In the genomic region with DNA sequence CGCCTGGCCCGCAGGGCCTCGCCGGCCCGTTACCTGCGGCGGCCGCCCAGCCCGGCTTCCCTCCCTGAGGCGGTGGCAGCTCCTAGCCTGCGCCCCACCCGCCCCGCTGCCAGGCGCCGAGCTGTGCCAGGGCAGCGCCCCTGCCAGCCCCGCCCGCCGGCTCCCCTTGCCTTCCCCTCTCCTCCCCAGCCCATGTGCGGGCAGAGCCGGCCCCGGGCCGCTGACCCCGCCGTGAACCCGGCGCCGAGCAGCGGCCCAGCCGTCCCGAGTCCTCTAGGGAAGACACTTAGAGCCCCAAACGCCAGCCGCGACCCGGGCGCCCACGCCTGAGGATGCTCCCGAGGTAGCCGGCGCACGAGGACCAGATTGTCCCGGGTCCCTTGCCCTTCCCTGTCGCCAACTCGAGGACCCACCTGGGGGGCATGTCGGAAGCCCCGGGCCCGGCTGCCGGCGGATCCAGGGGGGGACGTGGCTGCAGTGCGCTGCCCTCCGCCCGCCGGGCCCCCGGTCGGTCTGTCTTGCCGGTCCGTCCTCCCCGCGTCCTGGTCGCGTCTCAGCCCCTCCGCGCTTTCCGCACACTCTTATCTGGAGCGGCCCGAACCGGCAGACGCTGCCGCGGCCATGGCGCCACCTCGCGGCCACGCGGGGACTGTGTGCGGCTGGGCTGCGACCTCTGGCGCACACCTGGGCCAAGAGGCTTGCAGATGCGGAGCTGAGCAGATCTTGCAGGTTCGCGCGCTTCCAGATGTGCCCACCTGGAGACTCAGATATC, we compare ENCODE assay signal across 8 mouse cellular contexts. TPM values are rescaled to one million over a fixed set of nuclear protein-coding genes. Genes with fewer than 3 reads are reported as not detected.
DNase-seq lines count a peak whose midpoint lies in the region; ATAC-seq lines count a peak whose summit lies in the region.

No protein-coding gene starts in this region.

- DNase-seq in NIH3T3 (ENCODE audit: low read depth), result peak; percentile 95
- DNase-seq in cerebellum, adult 18-20 months, result peak; percentile 75 to 89
- peak; percentile 82 for DNase-seq in forelimb bud, embryonic 11.5 days (ENCODE audit: low read depth, low spot score)
- DNase-seq in left cerebral cortex, postnatal 10 days (ENCODE audit: extremely low spot score in 1 of 2, low spot score in 2 of 2), result peak; percentile 75 to 90
- DNase-seq in right cerebral cortex, postnatal 25 days, result peak; percentile 77
- DNase-seq in urinary bladder, postnatal 4 days (ENCODE audit: low spot score in 2 of 2), result peak; percentile 86 to 90

- peak overlapping the region; percentile 80 for H3K4me2 ChIP-seq in hindbrain, embryonic 12.5 days (replicated peaks)

- under 1% methylated on average over 74 of the region's 83 CpGs for WGBS in hindbrain, embryonic 12.5 days

- peak overlapping the region; percentile 61 for H3K9ac ChIP-seq in hindbrain, embryonic 12.5 days

- intact Hi-C loops in left cerebral cortex, postnatal 10 days (cut with DNase I), result loop anchor here (2.0 kb wide), 1 partner anchor 188 kb away; no protein-coding TSS in a partner anchor

- H3K4me3 ChIP-seq in hindbrain, embryonic 12.5 days, result peak overlapping the region; percentile 47

- H3K36me3 ChIP-seq in hindbrain, embryonic 12.5 days, result 0 out of 2 replicates have a peak, but pooled peaks cover 3% of the 10 kb centered on the region

- peaks cover 74% of the 10 kb centered on the region for H3K4me1 ChIP-seq in hindbrain, embryonic 12.5 days

- no peaks in the 10 kb centered on the region for H3K9me3 ChIP-seq in hindbrain, embryonic 12.5 days (replicated peaks)

- H3K27me3 ChIP-seq in hindbrain, embryonic 12.5 days, result peaks cover 97% of the 10 kb centered on the region

- H3K27ac ChIP-seq in hindbrain, embryonic 12.5 days, result peak overlapping the region; percentile 55; the same call in 1 of the 2 replicates

- ATAC-seq in hindbrain, embryonic 12.5 days (ENCODE audit: low FRiP score), result no peak; the same call in 1 of the 2 replicates
- ATAC-seq in megakaryocyte, adult 5-6 weeks (ENCODE audit: poor library complexity, severe bottlenecking), result peak; percentile 43

RNA-seq across cellular contexts. Expression of a gene that starts 0.5 kb away (rescaled TPM):
- 11.3 and 15.8 TPM in 2 replicates for polyA plus RNA-seq in hindbrain, embryonic 12.5 days (2016; fragmentation: Nextera tagmentation; extraction: Ambion mirVana)
- total RNA-seq in left cerebral cortex, postnatal 10 days (2021), result 1 to 10 TPM; 3.9 to 5.3 TPM
- 0.14 TPM in 1 of 2 replicates, not detected in the other for total RNA-seq in megakaryocyte, adult 5-6 weeks (2015)
- total RNA-seq in megakaryocyte, adult 5-6 weeks (2017), result 0.04 and 0.07 TPM in 2 replicates

RNA-seq across cellular contexts. Expression of a gene that starts 9.9 kb away (rescaled TPM):
- polyA plus RNA-seq in hindbrain, embryonic 12.5 days (2016; fragmentation: Nextera tagmentation; extraction: Ambion mirVana), result 23.8 and 24.5 TPM in 2 replicates
- total RNA-seq in left cerebral cortex, postnatal 10 days (2021), result 10 to 100 TPM in 1 of 2 experiments, 1 to 10 TPM in 1; 9.2 to 11.3 TPM
- 11.5 and 17.2 TPM in 2 replicates for total RNA-seq in megakaryocyte, adult 5-6 weeks (2015)
- 7.8 and 11.0 TPM in 2 replicates for total RNA-seq in megakaryocyte, adult 5-6 weeks (2017)

RNA-seq across cellular contexts. Expression of a gene that starts 22.3 kb away (rescaled TPM):
- 14.8 and 18.6 TPM in 2 replicates for polyA plus RNA-seq in hindbrain, embryonic 12.5 days (2016; fragmentation: Nextera tagmentation; extraction: Ambion mirVana)
- 10 to 100 TPM; 14.1 to 15.9 TPM for total RNA-seq in left cerebral cortex, postnatal 10 days (2021)
- total RNA-seq in megakaryocyte, adult 5-6 weeks (2015), result 0.52 and 1.3 TPM in 2 replicates
- total RNA-seq in megakaryocyte, adult 5-6 weeks (2017), result 1.8 and 2.0 TPM in 2 replicates

RNA-seq across cellular contexts. Expression of a gene that starts 24.8 kb away (rescaled TPM):
- 5.1 and 5.8 TPM in 2 replicates for polyA plus RNA-seq in hindbrain, embryonic 12.5 days (2016; fragmentation: Nextera tagmentation; extraction: Ambion mirVana)
- 10 to 100 TPM; 44.8 to 46.9 TPM for total RNA-seq in left cerebral cortex, postnatal 10 days (2021)
- total RNA-seq in megakaryocyte, adult 5-6 weeks (2015), result 1.2 and 1.3 TPM in 2 replicates
- total RNA-seq in megakaryocyte, adult 5-6 weeks (2017), result 0.08 and 0.81 TPM in 2 replicates

Comparison
In these comparisons a context has a peak if more than half of its experiments do, and no peak if none do; other contexts are left out.
1. RNA of a gene that starts 0.5 kb away (total RNA-seq): 3.9 to 5.3 TPM in left cerebral cortex, postnatal 10 days; 0.04 to 0.14 TPM in megakaryocyte, adult 5-6 weeks; every median in the first group is over 4 times any median in the second.
2. RNA of a gene that starts 22.3 kb away (total RNA-seq): 14.1 to 15.9 TPM in left cerebral cortex, postnatal 10 days; 0.52 to 2.0 TPM in megakaryocyte, adult 5-6 weeks; every median in the first group is over 4 times any median in the second.
3. Peak in every context shown above with its lines, with median percentiles within 50 percentile points of each other: DNase-seq.